Mouse (Mus musculus) forebrain, postnatal 0 days (tissue): Measurements from ENCODE around the gene Adgrg3. TPM values are rescaled to one million over a fixed set of nuclear protein-coding genes. Genes with fewer than 3 reads are reported as not detected.
A peak's percentile ranks its signal among the peaks of the same experiment; 100 is the strongest.

Source experiments
- ATAC-seq: fragments of 200-750 bp; cut with Nextera tagmentation; 2 replicates; pipeline ENCODE4 v1.8.0; 2017; ENCODE audit warnings: mild to moderate bottlenecking, moderate library complexity
- DNase-seq: peaks from one replicate; pipeline ENCODE4 v3.0.0-alpha.2; 2015
- H3K27ac ChIP-seq: fragments of 300-500 bp; sonication (generic); 2 replicates; pipeline ENCODE4 v1.5.1; 2014; ENCODE audit warnings: low read depth, mild to moderate bottlenecking, antibody characterized with exemption, low read length, moderate library complexity, mixed read lengths
- H3K27me3 ChIP-seq: fragments of 300-500 bp; sonication (generic); 2 replicates; pipeline ENCODE4 v1.6.1; 2014; ENCODE audit warnings: mild to moderate bottlenecking, low read length, mixed read lengths; ENCODE audit not compliant: insufficient read depth
- H3K36me3 ChIP-seq: fragments of 300-500 bp; sonication (generic); 2 replicates; pipeline ENCODE4 v1.6.1; 2014; ENCODE audit warnings: mild to moderate bottlenecking, moderate library complexity; ENCODE audit not compliant: insufficient read depth
- H3K4me1 ChIP-seq: fragments of 300-500 bp; sonication (generic); 2 replicates; pipeline ENCODE4 v1.6.1; 2014; ENCODE audit warnings: antibody characterized with exemption; ENCODE audit not compliant: insufficient read depth
- H3K4me2 ChIP-seq: fragments of 300-500 bp; sonication (generic); 2 replicates; pipeline ENCODE4 v1.6.1; 2014; ENCODE audit warnings: low read depth, mild to moderate bottlenecking, moderate library complexity
- H3K4me3 ChIP-seq: fragments of 300-500 bp; sonication (generic); 2 replicates; pipeline ENCODE4 v1.5.1; 2014; ENCODE audit warnings: low read depth, low read length, mixed read lengths
- H3K9ac ChIP-seq: fragments of 300-500 bp; sonication (generic); 2 replicates; pipeline ENCODE4 v1.6.1; 2014; ENCODE audit warnings: mild to moderate bottlenecking
- H3K9me3 ChIP-seq: fragments of 300-500 bp; sonication (generic); 2 replicates; pipeline ENCODE4 v1.6.1; 2016; ENCODE audit warnings: low read length
- CTCF ChIP-seq: sonication (generic); IDR thresholded peaks from 2 replicates; pipeline ENCODE4 v1.5.1; 2016; ENCODE audit warnings: antibody characterized with exemption, control low read depth, low read depth
- WGBS: fragments of 180-500 bp; shearing (Covaris S2); extraction: QIAGEN DNeasy Blood & Tissue Kit; methylation state at CpG from one replicate; pipeline ENCODE4 v1.1.7; 2014; 5-methylcytosine and 5-hydroxymethylcytosine counted together
- polyA plus RNA-seq: library from polyadenylated mRNA; unstranded; fragments of >200 nt; fragmentation: Nextera tagmentation; extraction: Ambion mirVana; gene quantifications from 2 replicates; pipeline ENCODE4 v1.2.1, GENCODE M21; 2015
- total RNA-seq: library from RNA; depleted of rRNA; stranded (reverse); fragments of >200 nt; gene quantifications from 2 replicates; pipeline ENCODE4 v1.2.3, GENCODE M21; 2014

Adgrg3 gene
- total and polyA plus RNA-seq, 2 experiments from 2014 or later: 0.47 to 0.67 TPM

DNA sequence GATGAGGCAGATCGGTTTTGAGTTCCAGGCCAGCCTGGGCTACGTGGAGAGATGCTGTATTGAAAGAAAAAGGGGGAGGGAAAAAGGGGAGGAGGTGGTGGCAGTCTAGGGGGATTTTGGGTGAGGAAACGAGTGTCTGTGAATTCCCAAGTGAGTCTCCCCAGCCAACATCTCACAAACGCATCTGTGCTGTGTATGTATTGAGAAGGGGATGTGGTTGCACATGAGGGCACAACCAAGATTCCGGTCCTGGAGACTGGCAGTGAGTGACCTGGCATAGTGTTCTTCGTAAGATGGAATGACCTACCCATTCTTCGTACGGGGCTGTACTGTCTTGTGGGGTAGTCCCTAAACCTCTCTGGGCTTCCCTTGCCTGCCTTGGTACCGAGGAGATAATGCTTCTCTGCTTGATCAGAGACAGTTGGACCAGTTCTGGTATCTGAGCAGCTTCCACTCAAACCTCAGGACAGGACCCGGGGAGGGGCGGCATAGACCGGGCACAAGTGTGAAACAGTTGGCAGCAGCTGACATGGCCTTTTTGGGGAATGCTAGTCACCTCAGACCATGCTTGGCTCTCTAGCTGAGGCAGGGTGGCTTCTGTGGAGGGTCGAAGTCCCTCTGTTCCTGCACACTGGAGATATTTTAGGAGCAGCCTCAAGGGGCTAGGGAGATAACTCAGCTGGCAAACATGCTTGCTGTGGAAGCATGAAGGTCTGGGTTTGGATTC is 38.7 kb upstream of the Adgrg3 start:
- ATAC-seq (no peak), DNase-seq (no peak)
- no peak for TF ChIP-seq CTCF
- Histone ChIP-seq H3K4me2 (0 out of 2 replicates have a peak overlapping the region, but pooled peaks have one; percentile 15), H3K27me3 (no peaks in the 10 kb centered on the region), H3K27ac (no peak overlapping the region), H3K9ac (no peak overlapping the region), H3K36me3 (no peaks in the 10 kb centered on the region), H3K9me3 (no peaks in the 10 kb centered on the region), H3K4me3 (no peak overlapping the region), H3K4me1 (peaks cover 24% of the 10 kb centered on the region)
- WGBS: 60% methylated on average over 13 of the region's 13 CpGs

DNA sequence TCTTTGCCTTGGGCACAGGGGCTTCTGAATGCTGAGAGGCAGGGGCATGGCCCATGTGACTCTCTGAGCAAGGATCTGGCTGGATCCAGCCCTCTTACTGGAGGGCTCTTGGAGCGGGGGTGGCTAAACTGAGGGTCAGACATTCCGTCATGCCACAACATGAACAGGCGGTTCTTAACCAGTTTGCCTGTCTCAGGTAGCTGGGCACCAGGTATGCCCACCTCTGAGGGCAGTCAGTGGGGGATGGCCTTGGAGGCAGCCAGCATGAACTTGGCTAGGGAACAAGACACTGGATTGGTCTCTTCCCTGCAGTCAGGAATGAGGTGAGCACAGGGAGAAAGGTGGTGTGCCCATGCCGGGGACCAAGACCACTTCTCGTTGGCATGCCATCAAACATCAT is 37.3 kb upstream of the Adgrg3 start:
- TF ChIP-seq CTCF: no peak
- Histone ChIP-seq H3K27ac (no peak overlapping the region), H3K4me2 (no peak overlapping the region), H3K27me3 (no peaks in the 10 kb centered on the region), H3K9ac (no peak overlapping the region), H3K4me3 (no peak overlapping the region), H3K4me1 (peaks cover 31% of the 10 kb centered on the region), H3K9me3 (no peaks in the 10 kb centered on the region), H3K36me3 (no peaks in the 10 kb centered on the region)
- DNase-seq (no peak), ATAC-seq (no peak)
- WGBS: 88% methylated on average over 5 of the region's 5 CpGs

DNA sequence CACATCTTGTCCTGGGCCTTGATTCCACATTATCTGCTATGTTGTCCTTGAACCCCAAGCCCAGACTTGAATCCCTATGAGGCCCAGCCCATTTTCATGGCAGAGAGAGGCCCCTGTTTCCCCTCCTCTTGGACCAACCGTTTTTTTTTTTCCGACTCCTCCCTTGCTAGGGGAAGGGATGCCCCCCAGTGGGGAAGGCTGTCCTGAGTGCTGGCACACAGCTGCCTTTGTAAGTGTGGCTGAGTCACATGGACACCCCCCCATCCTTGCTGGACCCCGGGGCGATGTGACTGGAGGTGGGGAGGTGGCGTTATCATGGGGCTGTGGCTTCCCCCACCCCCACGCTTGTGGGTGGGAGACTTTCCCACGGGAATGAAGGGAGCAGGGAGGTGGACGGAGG is 36.5 kb upstream of the Adgrg3 start:
- WGBS: 46% methylated on average over 8 of the region's 8 CpGs
- H3K4me1 ChIP-seq: peaks cover 31% of the 10 kb centered on the region
- H3K27ac ChIP-seq: peak overlapping the region; percentile 78; the same call in 1 of the 2 replicates
- H3K27me3 ChIP-seq: no peaks in the 10 kb centered on the region
- H3K36me3 ChIP-seq: no peaks in the 10 kb centered on the region
- no peak overlapping the region for H3K4me3 ChIP-seq
- no peak overlapping the region for H3K4me2 ChIP-seq
- TF ChIP-seq CTCF: no peak
- H3K9ac ChIP-seq: no peak overlapping the region
- no peak for ATAC-seq
- no peaks in the 10 kb centered on the region for H3K9me3 ChIP-seq
- DNase-seq: no peak

DNA sequence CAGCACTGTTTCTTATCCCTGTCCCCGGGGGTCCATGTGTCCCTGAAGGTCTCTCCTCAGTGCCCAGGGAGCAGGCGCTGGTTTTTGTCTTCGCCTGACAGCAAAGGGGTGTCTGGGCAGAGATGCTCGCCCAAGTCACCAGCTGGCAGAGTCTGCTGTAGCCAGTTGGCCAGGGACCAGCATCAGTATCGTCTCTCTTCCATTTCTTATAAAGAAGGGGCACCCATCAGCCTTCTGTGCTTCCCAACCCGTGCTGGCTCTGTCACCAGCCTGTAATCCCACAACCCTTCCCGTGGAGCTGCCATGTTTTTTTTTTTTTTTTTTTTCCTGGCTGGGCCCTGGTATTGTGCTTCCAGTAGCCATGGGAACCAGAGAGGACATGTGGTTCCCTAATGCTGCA is 35.6 kb upstream of the Adgrg3 start:
- H3K4me3 ChIP-seq: no peak overlapping the region
- H3K9ac ChIP-seq: 0 out of 2 replicates have a peak overlapping the region, but pooled peaks have one; percentile 25
- ATAC-seq: peak; percentile 76
- H3K4me2 ChIP-seq: no peak overlapping the region
- peak; percentile 78 for DNase-seq
- peaks cover 33% of the 10 kb centered on the region for H3K4me1 ChIP-seq
- TF ChIP-seq CTCF: no peak
- no peaks in the 10 kb centered on the region for H3K9me3 ChIP-seq
- H3K27ac ChIP-seq: peak overlapping the region; percentile 78
- WGBS: 25% methylated on average over 7 of the region's 7 CpGs
- no peaks in the 10 kb centered on the region for H3K36me3 ChIP-seq
- H3K27me3 ChIP-seq: no peaks in the 10 kb centered on the region

DNA sequence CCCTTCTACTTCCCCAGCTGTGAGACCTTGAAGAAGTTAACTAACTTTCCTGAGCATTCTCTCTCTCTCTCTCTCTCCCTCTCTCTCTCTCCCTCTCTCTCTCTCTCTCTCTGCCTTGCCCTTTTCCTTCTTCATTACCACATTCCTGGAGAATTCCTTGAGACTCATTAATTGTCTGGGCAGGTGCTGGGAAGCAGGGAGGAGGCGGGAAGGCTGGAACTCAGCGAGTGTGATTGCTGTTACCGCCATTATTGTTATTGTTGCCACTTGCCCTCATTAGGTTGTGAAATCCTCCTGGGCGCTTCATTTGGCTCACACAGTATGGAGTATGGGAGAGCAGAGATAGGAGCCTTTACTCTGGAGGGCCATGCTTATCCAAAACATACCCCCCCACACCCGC is 34.3 kb upstream of the Adgrg3 start:
- no peaks in the 10 kb centered on the region for H3K36me3 ChIP-seq
- no peak overlapping the region for H3K9ac ChIP-seq
- no peak overlapping the region for H3K4me2 ChIP-seq
- H3K27ac ChIP-seq: no peak overlapping the region
- H3K4me1 ChIP-seq: peaks cover 35% of the 10 kb centered on the region
- TF ChIP-seq CTCF: no peak
- DNase-seq (no peak), ATAC-seq (no peak)
- 16% methylated on average over 5 of the region's 5 CpGs for WGBS
- H3K4me3 ChIP-seq: no peak overlapping the region
- H3K9me3 ChIP-seq: no peaks in the 10 kb centered on the region
- H3K27me3 ChIP-seq: no peaks in the 10 kb centered on the region

DNA sequence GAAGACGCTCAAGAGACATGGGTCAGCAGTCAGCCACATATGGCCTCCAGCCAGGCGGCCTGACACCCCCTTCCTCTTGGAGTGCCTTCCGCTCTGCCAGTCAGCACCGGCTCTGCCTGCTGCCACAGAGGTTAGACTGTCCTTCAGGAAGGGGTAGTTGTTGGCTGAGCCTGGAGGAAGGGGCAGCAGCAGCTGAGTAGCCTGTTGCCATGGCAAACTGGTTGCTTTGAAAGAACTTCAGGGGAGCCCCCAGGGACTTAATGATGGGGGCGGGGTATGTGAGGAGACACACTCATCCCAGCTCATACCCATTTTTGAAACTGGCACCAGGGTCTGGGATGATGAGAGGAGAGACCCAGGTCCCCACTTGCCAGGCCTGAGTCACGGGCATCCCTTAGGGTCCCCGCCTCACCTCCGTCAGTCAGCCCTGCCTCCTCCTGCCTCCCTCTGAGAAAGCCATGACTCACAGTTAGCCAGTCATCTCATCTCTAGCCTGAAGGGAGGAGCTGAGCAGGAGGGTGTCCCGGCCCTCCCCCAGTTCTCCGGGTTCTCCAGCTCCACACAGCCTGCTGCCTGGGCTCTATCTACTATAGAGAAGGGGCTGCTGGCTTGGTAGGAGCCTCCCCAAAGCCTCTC is 33.5 kb upstream of the Adgrg3 start:
- no peaks in the 10 kb centered on the region for H3K9me3 ChIP-seq
- peak; percentile 74 for ATAC-seq
- peak overlapping the region; percentile 54 for H3K27ac ChIP-seq
- no peak for TF ChIP-seq CTCF
- peak overlapping the region; percentile 0; the same call in 1 of the 2 replicates for H3K9ac ChIP-seq
- H3K4me2 ChIP-seq: peak overlapping the region; percentile 27
- H3K4me1 ChIP-seq: peaks cover 35% of the 10 kb centered on the region
- DNase-seq: peak; percentile 65
- no peak overlapping the region for H3K4me3 ChIP-seq
- no peaks in the 10 kb centered on the region for H3K27me3 ChIP-seq
- 10% methylated on average over 10 of the region's 10 CpGs for WGBS
- H3K36me3 ChIP-seq: no peaks in the 10 kb centered on the region

DNA sequence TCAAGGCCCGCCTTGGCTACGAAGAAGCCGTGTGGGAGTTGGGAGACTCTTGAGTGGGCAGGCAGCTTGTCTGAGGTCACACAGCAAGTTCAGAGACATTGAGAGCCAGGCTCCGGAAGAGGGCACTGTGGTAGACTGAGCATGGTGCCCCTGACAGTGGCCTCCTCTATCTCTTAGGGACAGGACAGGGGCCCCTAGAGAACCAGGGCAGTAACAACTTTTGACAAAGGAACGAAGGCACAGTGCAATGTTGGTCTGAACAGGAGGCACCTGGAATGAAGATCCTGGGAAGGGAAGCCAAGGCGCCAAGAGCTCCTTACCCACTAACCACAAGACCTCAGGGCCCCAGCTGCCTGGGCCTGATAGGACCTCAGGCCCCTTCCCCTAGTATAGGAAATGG is 32.5 kb upstream of the Adgrg3 start:
- Histone ChIP-seq H3K4me3 (no peak overlapping the region), H3K4me2 (peak overlapping the region; percentile 27; the same call in 1 of the 2 replicates), H3K9me3 (no peaks in the 10 kb centered on the region), H3K9ac (no peak overlapping the region), H3K27ac (no peak overlapping the region), H3K4me1 (peaks cover 35% of the 10 kb centered on the region), H3K27me3 (no peaks in the 10 kb centered on the region), H3K36me3 (no peaks in the 10 kb centered on the region)
- 83% methylated on average over 6 of the region's 6 CpGs for WGBS
- ATAC-seq (no peak), DNase-seq (no peak)
- no peak for TF ChIP-seq CTCF
